Mouse (Mus musculus): Measurements from ENCODE around the gene Aldh3a1. TPM values are rescaled to one million over a fixed set of nuclear protein-coding genes. Genes with fewer than 3 reads are reported as not detected.

Aldh3a1 gene
- polyA plus RNA-seq, 1 experiment: 19.7 TPM

- TF ChIP-seq USF1 (IDR thresholded peaks at IDR 0.05; ENCODE audit: low read depth) (no peak), CTCF (IDR thresholded peaks at IDR 0.05; ENCODE audit: control insufficient read depth, insufficient read depth, insufficient read length) (no peak), MAX (IDR thresholded peaks at IDR 0.05) (no peak), MYOD1 (IDR thresholded peaks at IDR 0.05; ENCODE audit: control insufficient read depth, insufficient read length, low read depth) (no peak), FOSL1 (IDR thresholded peaks at IDR 0.05; ENCODE audit: insufficient read depth, low read length, poor library complexity, severe bottlenecking) (no peak), CEBPB (IDR thresholded peaks at IDR 0.05; ENCODE audit: low read depth) (no peak), MYOG (IDR thresholded peaks at IDR 0.05; ENCODE audit: control insufficient read depth, extremely low read depth, insufficient read length) (no peak)
- Histone ChIP-seq H3ac (ENCODE audit: control insufficient read depth, insufficient read length, low read depth) (no peak overlapping the region), H3K79me2 (ENCODE audit: control insufficient read depth, insufficient read depth) (no peaks in the 10 kb centered on the region), H3K4me3 (ENCODE audit: insufficient read depth, poor library complexity, severe bottlenecking) (no peak overlapping the region), H3K36me3 (ENCODE audit: control insufficient read depth, insufficient read depth) (peaks cover 62% of the 10 kb centered on the region), H3K27me3 (ENCODE audit: control insufficient read depth, insufficient read depth, insufficient read length) (no peaks in the 10 kb centered on the region), H3K79me3 (ENCODE audit: low read depth) (no peaks in the 10 kb centered on the region)
Measured at GRCm38 (mm10) chr11:61252807-61253206, 45.5 kb downstream of the Aldh3a1 start.

- Histone ChIP-seq H3K4me3 (ENCODE audit: insufficient read depth, poor library complexity, severe bottlenecking) (no peak overlapping the region), H3K79me3 (ENCODE audit: low read depth) (no peaks in the 10 kb centered on the region), H3K27me3 (ENCODE audit: control insufficient read depth, insufficient read depth, insufficient read length) (no peaks in the 10 kb centered on the region), H3K79me2 (ENCODE audit: control insufficient read depth, insufficient read depth) (no peaks in the 10 kb centered on the region), H3ac (ENCODE audit: control insufficient read depth, insufficient read length, low read depth) (no peak overlapping the region), H3K36me3 (ENCODE audit: control insufficient read depth, insufficient read depth) (peaks cover 75% of the 10 kb centered on the region)
- no peak for TF ChIP-seq MAX (IDR thresholded peaks at IDR 0.05)
- no peak for TF ChIP-seq FOSL1 (IDR thresholded peaks at IDR 0.05; ENCODE audit: insufficient read depth, low read length, poor library complexity, severe bottlenecking)
- no peak for TF ChIP-seq CEBPB (IDR thresholded peaks at IDR 0.05; ENCODE audit: low read depth)
- TF ChIP-seq MYOD1 (IDR thresholded peaks at IDR 0.05; ENCODE audit: control insufficient read depth, insufficient read length, low read depth): no peak
Measured at GRCm38 (mm10) chr11:61259106-61259505, 51.8 kb downstream of the Aldh3a1 start.

- peaks cover 54% of the 10 kb centered on the region for H3K36me3 ChIP-seq (ENCODE audit: control insufficient read depth, insufficient read depth)
Measured at GRCm38 (mm10) chr11:61262516-61262915, 55.2 kb downstream of the Aldh3a1 start.

GRCm38 (mm10) chr11:61263841-61264240, 56.5 kb downstream of the Aldh3a1 start:
- Histone ChIP-seq H3K79me2 (ENCODE audit: control insufficient read depth, insufficient read depth) (no peaks in the 10 kb centered on the region), H3K36me3 (ENCODE audit: control insufficient read depth, insufficient read depth) (peaks cover 47% of the 10 kb centered on the region)

More at GRCm38 (mm10) chr11:61262516-61262915, 55.2 kb downstream of the Aldh3a1 start:
- Histone ChIP-seq H3K4me3 (ENCODE audit: insufficient read depth, poor library complexity, severe bottlenecking) (no peak overlapping the region), H3K79me3 (ENCODE audit: low read depth) (no peaks in the 10 kb centered on the region), H3K27me3 (ENCODE audit: control insufficient read depth, insufficient read depth, insufficient read length) (no peaks in the 10 kb centered on the region), H3K79me2 (ENCODE audit: control insufficient read depth, insufficient read depth) (no peaks in the 10 kb centered on the region), H3ac (ENCODE audit: control insufficient read depth, insufficient read length, low read depth) (no peak overlapping the region)
- TF ChIP-seq MAX (IDR thresholded peaks at IDR 0.05) (no peak), USF1 (IDR thresholded peaks at IDR 0.05; ENCODE audit: low read depth) (no peak), MYOD1 (IDR thresholded peaks at IDR 0.05; ENCODE audit: control insufficient read depth, insufficient read length, low read depth) (no peak), CEBPB (IDR thresholded peaks at IDR 0.05; ENCODE audit: low read depth) (no peak), MYOG (IDR thresholded peaks at IDR 0.05; ENCODE audit: control insufficient read depth, extremely low read depth, insufficient read length) (no peak), FOSL1 (IDR thresholded peaks at IDR 0.05; ENCODE audit: insufficient read depth, low read length, poor library complexity, severe bottlenecking) (no peak), CTCF (IDR thresholded peaks at IDR 0.05; ENCODE audit: control insufficient read depth, insufficient read depth, insufficient read length) (no peak)

GRCm38 (mm10) chr11:61266551-61267533, 59.5 kb downstream of the Aldh3a1 start, which contains the start of gene Aldh3a2:
TSS of gene Aldh3a2 (minus strand) at chr11:61267464.
- Histone ChIP-seq H3K79me2 (ENCODE audit: control insufficient read depth, insufficient read depth) (no peaks in the 10 kb centered on the region), H3K4me3 (ENCODE audit: insufficient read depth, poor library complexity, severe bottlenecking) (peak within 1 kb of the TSS; percentile 56), H3K36me3 (ENCODE audit: control insufficient read depth, insufficient read depth) (peaks cover 27% of the 10 kb centered on the region), H3ac (ENCODE audit: control insufficient read depth, insufficient read length, low read depth) (peak within 1 kb of the TSS; percentile 90), H3K79me3 (ENCODE audit: low read depth) (no peaks in the 10 kb centered on the region), H3K27me3 (ENCODE audit: control insufficient read depth, insufficient read depth, insufficient read length) (no peaks in the 10 kb centered on the region)
- TF ChIP-seq USF1 (IDR thresholded peaks at IDR 0.05; ENCODE audit: low read depth) (peak; percentile 100), CTCF (IDR thresholded peaks at IDR 0.05; ENCODE audit: control insufficient read depth, insufficient read depth, insufficient read length) (no peak)

More at GRCm38 (mm10) chr11:61263841-61264240, 56.5 kb downstream of the Aldh3a1 start:
- TF ChIP-seq MYOG (IDR thresholded peaks at IDR 0.05; ENCODE audit: control insufficient read depth, extremely low read depth, insufficient read length) (no peak), USF1 (IDR thresholded peaks at IDR 0.05; ENCODE audit: low read depth) (no peak), MAX (IDR thresholded peaks at IDR 0.05) (no peak), MYOD1 (IDR thresholded peaks at IDR 0.05; ENCODE audit: control insufficient read depth, insufficient read length, low read depth) (no peak), FOSL1 (IDR thresholded peaks at IDR 0.05; ENCODE audit: insufficient read depth, low read length, poor library complexity, severe bottlenecking) (no peak), CEBPB (IDR thresholded peaks at IDR 0.05; ENCODE audit: low read depth) (no peak), CTCF (IDR thresholded peaks at IDR 0.05; ENCODE audit: control insufficient read depth, insufficient read depth, insufficient read length) (no peak)
- no peaks in the 10 kb centered on the region for H3K79me3 ChIP-seq (ENCODE audit: low read depth)
- H3ac ChIP-seq (ENCODE audit: control insufficient read depth, insufficient read length, low read depth): no peak overlapping the region
- no peak overlapping the region for H3K4me3 ChIP-seq (ENCODE audit: insufficient read depth, poor library complexity, severe bottlenecking)
- H3K27me3 ChIP-seq (ENCODE audit: control insufficient read depth, insufficient read depth, insufficient read length): no peaks in the 10 kb centered on the region

Other genes starting within 250 kb of the Aldh3a1 start
- 0.62 TPM for gene Kcnj12, start 185.0 kb upstream of the Aldh3a1 start, polyA plus RNA-seq (2012; fragmentation: generic; extraction: Trizol)
- gene Tnfrsf13b, start 80.8 kb upstream of the Aldh3a1 start, polyA plus RNA-seq (2012; fragmentation: generic; extraction: Trizol): not detected
- 42.6 TPM for gene Usp22, start 32.5 kb upstream of the Aldh3a1 start, polyA plus RNA-seq (2012; fragmentation: generic; extraction: Trizol)
- gene Aldh3a2, start 59.9 kb downstream of the Aldh3a1 start, polyA plus RNA-seq (2012; fragmentation: generic; extraction: Trizol): 15.8 TPM
- not detected for gene Slc47a2, start 135.3 kb downstream of the Aldh3a1 start, polyA plus RNA-seq (2012; fragmentation: generic; extraction: Trizol)
- gene Slc47a1, start 170.8 kb downstream of the Aldh3a1 start, polyA plus RNA-seq (2012; fragmentation: generic; extraction: Trizol): 0.02 TPM
- gene Rnf112, start 246.6 kb downstream of the Aldh3a1 start, polyA plus RNA-seq (2012; fragmentation: generic; extraction: Trizol): not detected